Mouse (Mus musculus) MEL (cell line): ENCODE measurements at regions not wholly inside any gene's neighbourhood (a gene's known extent, or its start where the extent isn't known, plus 50 kb on each side); places are given as distances from the start of the nearest gene placed in this dataset.

Source experiments
- DNase-seq: peaks from one replicate; pipeline ENCODE4 v3.0.0; 2011; ENCODE audit warnings: low read depth, low spot score
- H3K27ac ChIP-seq: 2 replicates; pipeline ENCODE4 v1.5.1; 2012; ENCODE audit warnings: low read depth, mild to moderate bottlenecking, control low read depth, low read length, moderate library complexity; ENCODE audit not compliant: control insufficient read depth
- H3K27me3 ChIP-seq, 2 experiments: fragments of 150-350 bp in 1 of 2; sonication (generic) in 1 of 2; 2 replicates each; pipeline ENCODE4 v1.6.1; 2012; ENCODE audit warnings: low read length in 2 of 2, mild to moderate bottlenecking in 2 of 2, improper control_type of control experiment in 1 of 2, moderate library complexity in 1 of 2; ENCODE audit not compliant: insufficient read depth in 2 of 2, control insufficient read depth in 1 of 2
- H3K36me3 ChIP-seq, 2 experiments: 2 replicates each; pipeline ENCODE4 v1.6.1; 2012 to 2014; ENCODE audit warnings: low read length in 2 of 2, improper control_type of control experiment in 1 of 2, inconsistent platforms in 1 of 2, mild to moderate bottlenecking in 1 of 2; ENCODE audit not compliant: insufficient read depth in 2 of 2, control insufficient read depth in 1 of 2
- H3K4me1 ChIP-seq, 2 experiments: fragments of 150-350 bp in 1 of 2; sonication (generic) in 1 of 2; 2 replicates each; pipeline ENCODE4 v1.6.1; 2012; ENCODE audit warnings: low read length in 2 of 2, improper control_type of control experiment in 1 of 2, mild to moderate bottlenecking in 1 of 2; ENCODE audit not compliant: insufficient read depth in 2 of 2, control insufficient read depth in 1 of 2
- H3K4me3 ChIP-seq, 2 experiments: fragments of 150-350 bp in 1 of 2; sonication (generic) in 1 of 2; 2 replicates each; pipeline ENCODE4 v1.5.1; 2012; ENCODE audit warnings: low read depth in 2 of 2, low read length in 2 of 2, mild to moderate bottlenecking in 2 of 2, moderate library complexity in 2 of 2, control low read depth in 1 of 2, improper control_type of control experiment in 1 of 2; ENCODE audit not compliant: control insufficient read depth in 1 of 2, insufficient read depth in 1 of 2
- H3K79me2 ChIP-seq: 2 replicates; pipeline ENCODE4 v1.6.1; 2012; ENCODE audit warnings: mild to moderate bottlenecking, low read length, moderate library complexity; ENCODE audit not compliant: control insufficient read depth, poor library complexity, insufficient read depth
- H3K9ac ChIP-seq: 2 replicates; pipeline ENCODE4 v1.6.1; 2012; ENCODE audit warnings: low read depth, mild to moderate bottlenecking, control low read depth, low read length, moderate library complexity; ENCODE audit not compliant: control insufficient read depth, poor library complexity, severe bottlenecking
- H3K9me3 ChIP-seq: fragments of 150-350 bp; sonication (generic); replicated peaks from 2 replicates; pipeline ENCODE4 v1.6.1; 2012; ENCODE audit warnings: mild to moderate bottlenecking, low read length, improper control_type of control experiment, moderate library complexity; ENCODE audit not compliant: insufficient read depth
- BHLHE40 ChIP-seq: IDR thresholded peaks from 2 replicates; pipeline ENCODE4 v1.6.1; 2012; ENCODE audit warnings: low read depth, mild to moderate bottlenecking, inconsistent platforms, low read length, improper control_type of control experiment, borderline replicate concordance
- CHD1 ChIP-seq: IDR thresholded peaks from 2 replicates; pipeline ENCODE4 v1.6.1; 2012; ENCODE audit warnings: low read depth, mild to moderate bottlenecking, inconsistent platforms, low read length, improper control_type of control experiment
- CHD2 ChIP-seq: IDR thresholded peaks from 2 replicates; pipeline ENCODE4 v1.6.1; 2011; ENCODE audit warnings: low read length, improper control_type of control experiment
- CTCF ChIP-seq, 3 experiments: IDR thresholded peaks in 2 of 3; conservative IDR thresholded peaks in 1 of 3; 2 replicates each; pipeline ENCODE4 v1.5.1; 2011 to 2012; ENCODE audit warnings: low read length in 3 of 3, low read depth in 2 of 3, mild to moderate bottlenecking in 2 of 3, improper control_type of control experiment in 1 of 3, inconsistent platforms in 1 of 3, mixed read lengths in 1 of 3, moderate library complexity in 1 of 3; ENCODE audit not compliant: control insufficient read depth in 1 of 3, insufficient read depth in 1 of 3, poor library complexity in 1 of 3, severe bottlenecking in 1 of 3
- E2F4 ChIP-seq: IDR thresholded peaks from 2 replicates; pipeline ENCODE4 v1.6.1; 2011; ENCODE audit warnings: low read depth, low read length, improper control_type of control experiment, borderline replicate concordance
- ETS1 ChIP-seq: IDR thresholded peaks from 2 replicates; pipeline ENCODE4 v1.6.1; 2012; ENCODE audit warnings: low read depth, mild to moderate bottlenecking, inconsistent platforms, low read length, improper control_type of control experiment, moderate library complexity
- GABPA ChIP-seq: IDR thresholded peaks from 2 replicates; pipeline ENCODE4 v1.6.1; 2012; ENCODE audit warnings: low read depth, mild to moderate bottlenecking, inconsistent platforms, low read length, improper control_type of control experiment, moderate library complexity
- GATA1 ChIP-seq: IDR thresholded peaks from 2 replicates; pipeline ENCODE4 v1.6.1; 2011; ENCODE audit warnings: low read depth, low read length, improper control_type of control experiment
- KAT2A ChIP-seq: conservative IDR thresholded peaks from 2 replicates; pipeline ENCODE4 v1.6.1; 2012; ENCODE audit warnings: low read depth, low read length, improper control_type of control experiment, inconsistent platforms
- MAFK ChIP-seq: IDR thresholded peaks from 2 replicates; pipeline ENCODE4 v1.6.1; 2011; ENCODE audit warnings: low read depth, mild to moderate bottlenecking, low read length, improper control_type of control experiment, borderline replicate concordance
- MAX ChIP-seq: IDR thresholded peaks from 2 replicates; pipeline ENCODE4 v1.6.1; 2011; ENCODE audit warnings: low read length, improper control_type of control experiment
- MAZ ChIP-seq: IDR thresholded peaks from 2 replicates; pipeline ENCODE4 v1.6.1; 2012; ENCODE audit warnings: low read depth, mild to moderate bottlenecking, inconsistent platforms, low read length, improper control_type of control experiment
- MEF2A ChIP-seq: IDR thresholded peaks from 2 replicates; pipeline ENCODE4 v1.6.1; 2014; ENCODE audit warnings: low read depth, mild to moderate bottlenecking, inconsistent platforms, low read length, improper control_type of control experiment; ENCODE audit not compliant: poor library complexity, insufficient replicate concordance, severe bottlenecking; ENCODE audit errors: extremely low read depth
- MYB ChIP-seq: IDR thresholded peaks from 2 replicates; pipeline ENCODE4 v1.6.1; 2011; ENCODE audit warnings: mild to moderate bottlenecking, low read depth, low read length, improper control_type of control experiment
- MYC ChIP-seq: IDR thresholded peaks from 2 replicates; pipeline ENCODE4 v1.6.1; 2011; ENCODE audit warnings: low read depth, mild to moderate bottlenecking, low read length, improper control_type of control experiment, moderate library complexity
- NELFE ChIP-seq: IDR thresholded peaks from 2 replicates; pipeline ENCODE4 v1.6.1; 2011; ENCODE audit warnings: low read depth, low read length, improper control_type of control experiment
- NRF1 ChIP-seq: IDR thresholded peaks from 2 replicates; pipeline ENCODE4 v1.6.1; 2014; ENCODE audit warnings: low read depth, mild to moderate bottlenecking, inconsistent platforms, low read length, improper control_type of control experiment, moderate library complexity; ENCODE audit not compliant: poor library complexity, insufficient read depth, severe bottlenecking
- POLR2A ChIP-seq, 2 experiments: IDR thresholded peaks; 2 replicates each; pipeline ENCODE4 v1.6.1; 2011 to 2012; ENCODE audit warnings: low read length in 2 of 2, mild to moderate bottlenecking in 2 of 2, control low read depth in 1 of 2, improper control_type of control experiment in 1 of 2, low read depth in 1 of 2, moderate library complexity in 1 of 2; ENCODE audit not compliant: control insufficient read depth in 1 of 2, insufficient read depth in 1 of 2, poor library complexity in 1 of 2
- RCOR1 ChIP-seq: IDR thresholded peaks from 2 replicates; pipeline ENCODE4 v1.6.1; 2012; ENCODE audit warnings: low read depth, mild to moderate bottlenecking, inconsistent platforms, low read length, improper control_type of control experiment
- USF2 ChIP-seq, 2 experiments: IDR thresholded peaks; 2 replicates each; pipeline ENCODE4 v1.6.1; 2011 to 2012; ENCODE audit warnings: improper control_type of control experiment in 2 of 2, low read length in 2 of 2, borderline replicate concordance in 1 of 2, inconsistent platforms in 1 of 2, low read depth in 1 of 2, mild to moderate bottlenecking in 1 of 2; ENCODE audit not compliant: insufficient read depth in 1 of 2
- ZKSCAN1 ChIP-seq: IDR thresholded peaks from 2 replicates; pipeline ENCODE4 v1.6.1; 2012; ENCODE audit warnings: low read depth, mild to moderate bottlenecking, inconsistent platforms, low read length, improper control_type of control experiment, moderate library complexity
- ZMIZ1 ChIP-seq: IDR thresholded peaks from 2 replicates; pipeline ENCODE4 v1.6.1; 2012; ENCODE audit warnings: low read depth, mild to moderate bottlenecking, inconsistent platforms, low read length, improper control_type of control experiment, moderate library complexity

- H3K4me1 ChIP-seq: no peaks in the 10 kb centered on the region
- H3K36me3 ChIP-seq: no peaks in the 10 kb centered on the region
- no peak overlapping the region for H3K9ac ChIP-seq
- TF ChIP-seq MYC (no peak), CHD1 (no peak), MAFK (no peak), CTCF (IDR thresholded peaks at IDR 0.05 in 2 of 3, conservative IDR thresholded peaks at IDR 0.05 in 1 of 3; ENCODE audit: control insufficient read depth in 1 of 3, insufficient read depth in 1 of 3, low read depth in 2 of 3, low read length in 3 of 3, poor library complexity in 1 of 3, severe bottlenecking in 1 of 3) (no peak), NRF1 (no peak), ZKSCAN1 (no peak), E2F4 (no peak), MAX (no peak), GATA1 (no peak), GABPA (no peak), MEF2A (no peak), ZMIZ1 (no peak), KAT2A (no peak), MAZ (no peak), MYB (no peak), NELFE (no peak)
- DNase-seq: no peak
- no peaks in the 10 kb centered on the region for H3K79me2 ChIP-seq
- no peak overlapping the region for H3K27ac ChIP-seq
- no peaks in the 10 kb centered on the region for H3K9me3 ChIP-seq
- H3K4me3 ChIP-seq: no peak overlapping the region
- peaks cover 0 to 9% of the 10 kb centered on the region in 2 experiments; a peak in 2 of 4 replicates for H3K27me3 ChIP-seq
Observed at GRCm38 (mm10) chr11:84641601-84642000, 116.3 kb upstream of the Lhx1 start.

- no peak overlapping the region for H3K4me3 ChIP-seq
- no peaks in the 10 kb centered on the region for H3K9me3 ChIP-seq
Observed at GRCm38 (mm10) chr11:84638353-84638752, 113.0 kb upstream of the Lhx1 start.

More at GRCm38 (mm10) chr11:84638353-84638752, 113.0 kb upstream of the Lhx1 start:
- no peak for DNase-seq
- Histone ChIP-seq H3K79me2 (no peaks in the 10 kb centered on the region), H3K4me1 (no peaks in the 10 kb centered on the region), H3K36me3 (no peaks in the 10 kb centered on the region), H3K9ac (no peak overlapping the region), H3K27me3 (peaks cover 0 to 5% of the 10 kb centered on the region in 2 experiments; a peak in 2 of 4 replicates), H3K27ac (no peak overlapping the region)
- TF ChIP-seq RCOR1 (no peak), CHD2 (no peak), MYC (no peak), POLR2A (IDR thresholded peaks at IDR 0.05; ENCODE audit: control insufficient read depth in 1 of 2, insufficient read depth in 1 of 2, low read depth in 1 of 2, low read length in 2 of 2, poor library complexity in 1 of 2) (no peak), ETS1 (no peak), MEF2A (no peak), NELFE (no peak), ZKSCAN1 (no peak), ZMIZ1 (no peak), USF2 (IDR thresholded peaks at IDR 0.05; ENCODE audit: borderline replicate concordance in 1 of 2, insufficient read depth in 1 of 2, low read depth in 1 of 2, low read length in 2 of 2) (no peak), MAZ (no peak), MAFK (no peak), CTCF (IDR thresholded peaks at IDR 0.05 in 2 of 3, conservative IDR thresholded peaks at IDR 0.05 in 1 of 3; ENCODE audit: control insufficient read depth in 1 of 3, insufficient read depth in 1 of 3, low read depth in 2 of 3, low read length in 3 of 3, poor library complexity in 1 of 3, severe bottlenecking in 1 of 3) (no peak), BHLHE40 (no peak)
